Mouse (Mus musculus): ENCODE results near the gene Fam90a1a.

GRCm38 (mm10) chr8:21915625-21916024 is 42.9 kb upstream of the Fam90a1a start:
- TF ChIP-seq CTCF (IDR thresholded peaks at IDR 0.05; ENCODE audit: low read depth) (no peak), EP300 (IDR thresholded peaks at IDR 0.05; ENCODE audit: low read depth) (no peak)
